Mouse (Mus musculus) neural tube, embryonic 11.5 days (tissue): ENCODE measurements around the gene Extl1. TPM values are rescaled to one million over a fixed set of nuclear protein-coding genes. Genes with fewer than 3 reads are reported as not detected.

Experiments
- ATAC-seq: fragments of 200-750 bp; cut with Nextera tagmentation; 2 replicates; pipeline ENCODE4 v1.8.0; 2017; ENCODE audit warnings: moderate number of reproducible peaks, mild to moderate bottlenecking, moderate TSS enrichment, moderate library complexity; ENCODE audit not compliant: insufficient read depth, low FRiP score, low TSS enrichment
- DNase-seq: peaks from one replicate; pipeline ENCODE4 v3.0.0-alpha.2; 2015; ENCODE audit warnings: low spot score
- H3K27ac ChIP-seq: fragments of 300-500 bp; sonication (generic); 2 replicates; pipeline ENCODE4 v1.5.1; 2014; ENCODE audit warnings: low read depth, mild to moderate bottlenecking, low read length
- H3K27me3 ChIP-seq: fragments of 300-500 bp; sonication (generic); 2 replicates; pipeline ENCODE4 v1.6.1; 2014; ENCODE audit warnings: mild to moderate bottlenecking, low read length, mixed read lengths; ENCODE audit not compliant: control insufficient read depth, insufficient read depth
- H3K36me3 ChIP-seq: fragments of 300-500 bp; sonication (generic); 2 replicates; pipeline ENCODE4 v1.6.1; 2014; ENCODE audit warnings: mild to moderate bottlenecking, low read length, moderate library complexity, mixed read lengths; ENCODE audit not compliant: control insufficient read depth, insufficient read depth
- H3K4me1 ChIP-seq: fragments of 300-500 bp; sonication (generic); 2 replicates; pipeline ENCODE4 v1.6.1; 2014; ENCODE audit warnings: low read length, mixed read lengths; ENCODE audit not compliant: control insufficient read depth, insufficient read depth
- H3K4me2 ChIP-seq: fragments of 300-500 bp; sonication (generic); 2 replicates; pipeline ENCODE4 v1.6.1; 2014; ENCODE audit warnings: low read depth, mild to moderate bottlenecking, moderate library complexity
- H3K4me3 ChIP-seq: fragments of 300-500 bp; sonication (generic); 2 replicates; pipeline ENCODE4 v1.5.1; 2014; ENCODE audit warnings: low read depth, low read length
- H3K9ac ChIP-seq: fragments of 300-500 bp; sonication (generic); 2 replicates; pipeline ENCODE4 v1.6.1; 2014; ENCODE audit warnings: mild to moderate bottlenecking, low read length
- H3K9me3 ChIP-seq: fragments of 300-500 bp; sonication (generic); 2 replicates; pipeline ENCODE4 v1.6.1; 2016; ENCODE audit warnings: low read length; ENCODE audit not compliant: control insufficient read depth
- WGBS: fragments of 180-500 bp; shearing (Covaris S2); extraction: QIAGEN DNeasy Blood & Tissue Kit; methylation state at CpG from one replicate; pipeline ENCODE4 v1.1.7; 2014; 5-methylcytosine and 5-hydroxymethylcytosine counted together
- polyA plus RNA-seq: library from polyadenylated mRNA; unstranded; fragments of >200 nt; fragmentation: Nextera tagmentation; extraction: Ambion mirVana; gene quantifications from 2 replicates; pipeline ENCODE4 v1.2.1, GENCODE M21; 2014

Gene Extl1
- polyA plus RNA-seq, 1 experiment from 2014 or later, result 0.24 TPM

- H3K27ac ChIP-seq, result no peak overlapping the region
- H3K9me3 ChIP-seq, result no peaks in the 10 kb centered on the region
- WGBS, result 51% methylated on average over 5 of the region's 5 CpGs
- H3K4me2 ChIP-seq, result no peak overlapping the region
- H3K4me3 ChIP-seq, result no peak overlapping the region
- ATAC-seq (no peak), DNase-seq (no peak)
- H3K9ac ChIP-seq, result no peak overlapping the region
- H3K4me1 ChIP-seq, result no peaks in the 10 kb centered on the region
- H3K36me3 ChIP-seq, result no peaks in the 10 kb centered on the region
- no peaks in the 10 kb centered on the region for H3K27me3 ChIP-seq
Observed at GRCm38 (mm10) chr4:134361215-134361614, 22.4 kb downstream of the Extl1 start.

DNA sequence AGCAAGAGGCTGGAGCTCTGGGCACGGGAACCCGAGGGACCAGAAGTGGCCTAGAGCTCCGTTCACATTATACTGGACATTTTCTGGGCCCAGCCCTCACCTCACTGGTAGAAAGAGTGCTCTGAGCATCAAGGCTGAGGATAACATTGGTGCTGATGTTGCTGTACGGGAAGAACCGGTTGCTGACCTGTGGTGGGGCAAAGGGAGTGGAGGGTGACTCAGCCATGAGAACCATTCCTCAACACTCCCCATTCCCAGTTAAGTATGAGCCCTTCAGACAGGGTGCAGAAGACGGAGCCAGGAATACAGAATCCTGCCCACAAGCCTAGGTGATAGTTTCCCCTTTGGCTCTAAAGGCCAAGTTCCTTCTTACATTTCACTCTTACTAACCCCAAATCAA is 24.0 kb downstream of the Extl1 start:
- no peak for ATAC-seq
- no peak for DNase-seq
- Histone ChIP-seq H3K4me2 (no peak overlapping the region), H3K9me3 (no peaks in the 10 kb centered on the region), H3K27me3 (no peaks in the 10 kb centered on the region), H3K9ac (no peak overlapping the region), H3K27ac (no peak overlapping the region), H3K4me1 (no peaks in the 10 kb centered on the region), H3K4me3 (no peak overlapping the region), H3K36me3 (no peaks in the 10 kb centered on the region)
- 85% methylated on average over 6 of the region's 6 CpGs for WGBS

GRCm38 (mm10) chr4:134357461-134357771 is 26.2 kb downstream of the Extl1 start:
- no peak overlapping the region for H3K4me2 ChIP-seq
- H3K9ac ChIP-seq, result no peak overlapping the region
- no peak overlapping the region for H3K27ac ChIP-seq
- DNase-seq (no peak), ATAC-seq (no peak)
- H3K4me1 ChIP-seq, result no peaks in the 10 kb centered on the region
- H3K4me3 ChIP-seq, result no peak overlapping the region
- no peaks in the 10 kb centered on the region for H3K27me3 ChIP-seq
- no peaks in the 10 kb centered on the region for H3K36me3 ChIP-seq
- no peaks in the 10 kb centered on the region for H3K9me3 ChIP-seq
- 48% methylated on average over 17 of the region's 17 CpGs for WGBS

DNA sequence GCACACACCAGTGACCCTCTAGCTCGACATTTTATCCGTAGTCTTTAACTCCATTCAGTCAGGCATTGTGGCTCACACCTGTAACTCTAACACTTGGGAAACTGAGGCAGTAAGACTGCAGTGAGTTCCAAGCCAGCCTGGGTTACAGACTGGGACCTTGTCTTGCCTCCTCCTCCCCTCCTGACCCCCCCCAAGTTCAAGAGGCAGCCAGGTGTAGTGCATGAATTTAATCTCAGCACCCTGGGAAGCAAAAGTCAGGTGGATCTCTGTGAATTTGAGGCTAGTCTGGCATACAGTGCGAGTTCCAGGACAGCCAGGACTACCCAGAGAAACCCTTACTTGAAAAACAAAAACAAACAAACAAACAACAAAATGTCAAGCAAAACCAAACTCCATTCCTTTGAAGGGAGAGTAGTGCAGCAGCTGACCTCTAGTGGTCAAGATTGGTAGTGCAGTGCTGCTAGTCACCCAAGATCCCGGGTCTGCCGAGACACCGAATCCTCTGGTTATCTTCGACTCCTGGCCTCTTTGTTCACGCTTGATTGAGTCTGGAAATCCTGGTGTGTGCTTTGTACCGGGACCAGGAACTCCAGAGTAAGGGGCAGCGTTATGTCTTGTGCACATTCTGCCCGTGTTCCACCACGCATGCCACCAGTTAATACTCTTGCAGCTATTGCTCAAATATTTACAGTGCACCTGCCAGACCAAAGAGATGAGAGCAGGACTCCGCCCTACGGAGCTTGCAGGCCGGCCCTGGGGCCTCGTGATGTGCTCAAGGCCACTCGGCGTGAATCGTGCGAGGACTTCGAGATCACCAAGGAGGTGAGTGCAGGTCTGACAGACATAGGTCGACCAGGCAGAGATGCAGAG is 26.8 kb downstream of the Extl1 start:
- H3K4me3 ChIP-seq, result no peak overlapping the region
- ATAC-seq (no peak), DNase-seq (peak; percentile 69)
- WGBS, result 22% methylated on average over 22 of the region's 22 CpGs
- 0 out of 2 replicates have a peak overlapping the region, but pooled peaks have one; percentile 9 for H3K9ac ChIP-seq
- no peaks in the 10 kb centered on the region for H3K9me3 ChIP-seq
- peak overlapping the region; percentile 9; the same call in 1 of the 2 replicates for H3K4me2 ChIP-seq
- 0 out of 2 replicates have a peak, but pooled peaks cover under 1% of the 10 kb centered on the region for H3K4me1 ChIP-seq
- H3K27ac ChIP-seq, result no peak overlapping the region
- H3K27me3 ChIP-seq, result no peaks in the 10 kb centered on the region
- no peaks in the 10 kb centered on the region for H3K36me3 ChIP-seq

GRCm38 (mm10) chr4:134355841-134356452 is 27.7 kb downstream of the Extl1 start:
- ATAC-seq (no peak), DNase-seq (no peak)
- Histone ChIP-seq H3K4me2 (no peak overlapping the region), H3K27ac (no peak overlapping the region), H3K27me3 (no peaks in the 10 kb centered on the region), H3K4me3 (no peak overlapping the region), H3K9ac (no peak overlapping the region), H3K4me1 (peaks cover 5% of the 10 kb centered on the region; the same call in 1 of the 2 replicates), H3K9me3 (no peaks in the 10 kb centered on the region), H3K36me3 (no peaks in the 10 kb centered on the region)
- 57% methylated on average over 15 of the region's 16 CpGs for WGBS

DNA sequence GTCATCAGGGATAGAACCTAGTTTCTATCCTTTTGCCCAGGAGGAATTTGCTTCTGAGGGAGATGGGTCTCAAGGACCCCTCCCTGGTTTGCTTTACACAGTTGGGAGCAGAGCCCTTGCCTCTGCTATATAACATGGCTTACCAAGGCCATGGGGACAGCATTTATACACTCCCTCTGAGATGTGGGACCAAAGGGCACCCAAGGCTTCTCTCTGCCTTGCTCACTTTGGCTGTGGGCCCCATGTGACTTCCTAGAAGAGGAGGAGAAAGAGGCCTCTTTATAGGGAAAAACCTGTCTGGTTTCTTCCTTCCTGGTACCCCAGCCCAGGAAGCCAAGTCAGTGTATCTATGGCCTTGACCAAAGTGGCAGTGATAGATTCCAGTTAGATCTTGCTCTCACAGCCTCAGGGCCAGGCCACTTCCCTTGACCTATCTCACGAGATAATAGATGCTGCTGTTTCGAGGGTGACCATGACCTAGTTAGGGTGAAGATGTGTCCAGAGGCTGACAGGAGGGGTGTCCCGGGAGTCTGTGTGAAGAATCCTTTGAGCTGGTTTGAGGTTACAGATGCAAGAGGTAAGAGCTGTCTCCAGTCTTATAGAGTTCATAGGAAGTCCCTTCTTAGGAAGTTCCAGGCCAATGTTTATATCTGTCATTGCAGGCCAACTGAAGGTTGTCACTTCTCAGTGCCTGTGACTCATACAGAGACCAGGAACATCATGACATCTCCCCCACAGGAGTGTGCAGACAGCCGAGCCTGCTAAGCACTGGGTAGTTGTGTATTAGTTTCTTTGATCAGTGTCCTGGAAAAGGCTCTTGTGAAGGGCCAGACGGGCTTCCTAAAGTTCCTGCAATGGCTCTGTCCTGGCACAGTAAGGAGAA is 29.9 kb downstream of the Extl1 start:
- ATAC-seq (no peak), DNase-seq (no peak)
- Histone ChIP-seq H3K4me1 (peaks cover 5% of the 10 kb centered on the region; the same call in 1 of the 2 replicates), H3K4me2 (no peak overlapping the region), H3K4me3 (no peak overlapping the region), H3K27ac (no peak overlapping the region), H3K9ac (no peak overlapping the region), H3K27me3 (no peaks in the 10 kb centered on the region), H3K9me3 (no peaks in the 10 kb centered on the region), H3K36me3 (no peaks in the 10 kb centered on the region)
- WGBS, result 74% methylated on average over 5 of the region's 5 CpGs

DNA sequence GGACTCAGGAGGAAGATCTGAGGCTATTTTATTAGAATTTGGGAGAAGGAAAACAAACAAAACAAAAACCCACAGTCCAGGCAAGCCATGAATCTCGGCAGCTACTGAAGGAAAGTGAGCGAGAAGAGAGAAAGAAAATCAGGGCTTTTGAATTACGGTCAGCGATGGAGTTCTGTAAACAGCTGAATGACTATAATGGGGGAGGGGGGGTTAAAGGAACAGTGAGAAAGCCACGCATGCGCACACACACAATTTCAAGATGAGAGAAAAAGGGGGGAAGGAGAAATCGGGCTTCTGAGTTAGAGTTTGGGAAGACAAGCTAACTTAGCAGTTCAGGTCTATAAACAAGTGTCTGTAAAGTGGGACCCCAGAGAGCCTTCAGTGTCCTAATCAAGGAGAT is 30.7 kb downstream of the Extl1 start:
- no peak overlapping the region for H3K4me2 ChIP-seq
- no peaks in the 10 kb centered on the region for H3K36me3 ChIP-seq
- no peak overlapping the region for H3K9ac ChIP-seq
- no peaks in the 10 kb centered on the region for H3K27me3 ChIP-seq
- WGBS, result 76% methylated on average over 7 of the region's 7 CpGs
- no peak for ATAC-seq
- DNase-seq, result no peak
- no peak overlapping the region for H3K27ac ChIP-seq
- no peaks in the 10 kb centered on the region for H3K9me3 ChIP-seq
- H3K4me1 ChIP-seq, result peaks cover 5% of the 10 kb centered on the region; the same call in 1 of the 2 replicates
- no peak overlapping the region for H3K4me3 ChIP-seq

GRCm38 (mm10) chr4:134352261-134352707 is 31.4 kb downstream of the Extl1 start:
- Histone ChIP-seq H3K27me3 (no peaks in the 10 kb centered on the region), H3K4me2 (no peak overlapping the region), H3K9me3 (no peaks in the 10 kb centered on the region), H3K27ac (no peak overlapping the region), H3K36me3 (no peaks in the 10 kb centered on the region), H3K4me1 (peaks cover 5% of the 10 kb centered on the region; the same call in 1 of the 2 replicates), H3K4me3 (no peak overlapping the region), H3K9ac (no peak overlapping the region)
- 63% methylated on average over 12 of the region's 12 CpGs for WGBS
- DNase-seq (no peak), ATAC-seq (no peak)
